Mouse (Mus musculus) forebrain, embryonic 10.5 days (tissue): ENCODE measurements at regions not wholly inside any gene's neighbourhood (a gene's known extent, or its start where the extent isn't known, plus 50 kb on each side); places are given as distances from the start of the nearest gene placed in this dataset.

Source experiments
- DNase-seq: peaks from one replicate; pipeline ENCODE4 v3.0.0-alpha.2; 2017; ENCODE audit warnings: low spot score; ENCODE audit errors: extremely low spot score
- H3K27ac ChIP-seq: fragments of 300-500 bp; sonication (generic); 2 replicates; pipeline ENCODE4 v1.5.1; 2016; ENCODE audit warnings: mild to moderate bottlenecking
- H3K27me3 ChIP-seq: fragments of 300-500 bp; sonication (generic); 2 replicates; pipeline ENCODE4 v1.6.1; 2016; ENCODE audit warnings: mild to moderate bottlenecking; ENCODE audit not compliant: poor library complexity, severe bottlenecking
- H3K36me3 ChIP-seq: fragments of 300-500 bp; sonication (generic); replicated peaks from 2 replicates; pipeline ENCODE4 v1.6.1; 2016; ENCODE audit warnings: mild to moderate bottlenecking, moderate library complexity
- H3K4me1 ChIP-seq: fragments of 300-500 bp; sonication (generic); 2 replicates; pipeline ENCODE4 v1.6.1; 2016
- H3K4me3 ChIP-seq: fragments of 300-500 bp; sonication (generic); 2 replicates; pipeline ENCODE4 v1.5.1; 2016; ENCODE audit warnings: mild to moderate bottlenecking, moderate library complexity
- H3K9me3 ChIP-seq: fragments of 300-500 bp; sonication (generic); 2 replicates; pipeline ENCODE4 v1.6.1; 2016; ENCODE audit warnings: mild to moderate bottlenecking, moderate library complexity
- WGBS: fragments of 180-500 bp; shearing (Covaris S2); methylation state at CpG from one replicate; pipeline ENCODE4 v1.1.7; 2016; 5-methylcytosine and 5-hydroxymethylcytosine counted together

GRCm38 (mm10) chr1:185104945-185105884 is 98.7 kb upstream of the Rab3gap2 start:
- H3K27ac ChIP-seq, result peak overlapping the region; percentile 60; the same call in 1 of the 2 replicates
- H3K36me3 ChIP-seq, result no peaks in the 10 kb centered on the region
- DNase-seq, result no peak
- H3K9me3 ChIP-seq, result no peaks in the 10 kb centered on the region
- H3K27me3 ChIP-seq, result peaks cover 7% of the 10 kb centered on the region
- WGBS, result 29% methylated on average over 7 of the region's 7 CpGs
- peaks cover 28% of the 10 kb centered on the region for H3K4me1 ChIP-seq
- no peak overlapping the region for H3K4me3 ChIP-seq

GRCm38 (mm10) chr1:185103803-185104202 is 100.1 kb upstream of the Rab3gap2 start:
- H3K27me3 ChIP-seq, result peaks cover 10% of the 10 kb centered on the region
- H3K27ac ChIP-seq, result no peak overlapping the region
- DNase-seq, result no peak
- H3K9me3 ChIP-seq, result no peaks in the 10 kb centered on the region
- WGBS, result 88% methylated on average over 4 of the region's 4 CpGs
- no peak overlapping the region for H3K4me3 ChIP-seq
- H3K36me3 ChIP-seq, result no peaks in the 10 kb centered on the region
- H3K4me1 ChIP-seq, result peaks cover 42% of the 10 kb centered on the region

- H3K27me3 ChIP-seq, result peaks cover 21% of the 10 kb centered on the region
- H3K4me1 ChIP-seq, result peaks cover 36% of the 10 kb centered on the region
- DNase-seq, result peak; percentile 29
- H3K27ac ChIP-seq, result peak overlapping the region; percentile 77
- H3K36me3 ChIP-seq, result no peaks in the 10 kb centered on the region
- H3K9me3 ChIP-seq, result no peaks in the 10 kb centered on the region
- WGBS, result 8% methylated on average over 18 of the region's 18 CpGs
- peak overlapping the region; percentile 30 for H3K4me3 ChIP-seq
Observed at GRCm38 (mm10) chr1:185098975-185099958, 99.9 kb upstream of the Mark1 start.

- H3K9me3 ChIP-seq, result no peaks in the 10 kb centered on the region
- peak overlapping the region; percentile 30; the same call in 1 of the 2 replicates for H3K4me3 ChIP-seq
- H3K27me3 ChIP-seq, result peaks cover 21% of the 10 kb centered on the region
- no peaks in the 10 kb centered on the region for H3K36me3 ChIP-seq
- DNase-seq, result no peak
- WGBS, result 3% methylated on average over 17 of the region's 17 CpGs
- peak overlapping the region; percentile 77 for H3K27ac ChIP-seq
- H3K4me1 ChIP-seq, result peaks cover 36% of the 10 kb centered on the region
Observed at GRCm38 (mm10) chr1:185098195-185098974, 99.0 kb upstream of the Mark1 start.

GRCm38 (mm10) chr1:185096741-185097140 is 97.4 kb upstream of the Mark1 start:
- H3K27ac ChIP-seq, result no peak overlapping the region
- WGBS, result 88% methylated on average over 4 of the region's 4 CpGs
- H3K36me3 ChIP-seq, result no peaks in the 10 kb centered on the region

GRCm38 (mm10) chr1:185092757-185093156 is 93.4 kb upstream of the Mark1 start:
- no peak for DNase-seq
- H3K36me3 ChIP-seq, result no peaks in the 10 kb centered on the region
- peaks cover 11% of the 10 kb centered on the region for H3K4me1 ChIP-seq
- no peak overlapping the region for H3K4me3 ChIP-seq
- no peak overlapping the region for H3K27ac ChIP-seq
- no peaks in the 10 kb centered on the region for H3K9me3 ChIP-seq
- 88% methylated on average over 5 of the region's 5 CpGs for WGBS
- peaks cover 9% of the 10 kb centered on the region for H3K27me3 ChIP-seq

More at GRCm38 (mm10) chr1:185096741-185097140, 97.4 kb upstream of the Mark1 start:
- Histone ChIP-seq H3K4me1 (peaks cover 39% of the 10 kb centered on the region), H3K27me3 (peaks cover 21% of the 10 kb centered on the region), H3K4me3 (no peak overlapping the region), H3K9me3 (no peaks in the 10 kb centered on the region)
- no peak for DNase-seq

GRCm38 (mm10) chr1:185091816-185092558 is 92.6 kb upstream of the Mark1 start:
- DNase-seq, result no peak
- no peak overlapping the region for H3K4me3 ChIP-seq
- H3K4me1 ChIP-seq, result 0 out of 2 replicates have a peak, but pooled peaks cover 8% of the 10 kb centered on the region
- no peaks in the 10 kb centered on the region for H3K36me3 ChIP-seq
- WGBS, result 70% methylated on average over 21 of the region's 21 CpGs
- H3K27me3 ChIP-seq, result peaks cover under 1% of the 10 kb centered on the region; the same call in 1 of the 2 replicates
- H3K9me3 ChIP-seq, result no peaks in the 10 kb centered on the region
- no peak overlapping the region; the same call in 1 of the 2 replicates for H3K27ac ChIP-seq

GRCm38 (mm10) chr1:185089196-185089595 is 89.8 kb upstream of the Mark1 start:
- no peak overlapping the region for H3K4me3 ChIP-seq
- H3K9me3 ChIP-seq, result no peaks in the 10 kb centered on the region
- no peak overlapping the region for H3K27ac ChIP-seq
- H3K4me1 ChIP-seq, result 0 out of 2 replicates have a peak, but pooled peaks cover 6% of the 10 kb centered on the region
- WGBS, result 84% methylated on average over 2 of the region's 2 CpGs
- no peak for DNase-seq
- H3K27me3 ChIP-seq, result no peaks in the 10 kb centered on the region
- no peaks in the 10 kb centered on the region for H3K36me3 ChIP-seq

GRCm38 (mm10) chr1:185083191-185083590 is 83.8 kb upstream of the Mark1 start:
- no peak overlapping the region for H3K4me3 ChIP-seq
- no peaks in the 10 kb centered on the region for H3K27me3 ChIP-seq
- DNase-seq, result no peak
- H3K27ac ChIP-seq, result no peak overlapping the region
- WGBS, result 79% methylated on average over 5 of the region's 5 CpGs
- H3K4me1 ChIP-seq, result peaks cover 13% of the 10 kb centered on the region
- no peaks in the 10 kb centered on the region for H3K36me3 ChIP-seq
- no peaks in the 10 kb centered on the region for H3K9me3 ChIP-seq

- no peaks in the 10 kb centered on the region for H3K36me3 ChIP-seq
- no peak for DNase-seq
- peak overlapping the region; percentile 40; the same call in 1 of the 2 replicates for H3K27ac ChIP-seq
- no peaks in the 10 kb centered on the region for H3K27me3 ChIP-seq
- H3K4me3 ChIP-seq, result no peak overlapping the region
- H3K4me1 ChIP-seq, result peaks cover 13% of the 10 kb centered on the region
- 34% methylated on average over 3 of the region's 3 CpGs for WGBS
- H3K9me3 ChIP-seq, result no peaks in the 10 kb centered on the region
Observed at GRCm38 (mm10) chr1:185080118-185080517, 80.7 kb upstream of the Mark1 start.

GRCm38 (mm10) chr1:185079331-185079880 is 80.0 kb upstream of the Mark1 start:
- H3K27ac ChIP-seq, result peak overlapping the region; percentile 40; the same call in 1 of the 2 replicates
- H3K4me1 ChIP-seq, result peaks cover 13% of the 10 kb centered on the region
- 49% methylated on average over 5 of the region's 5 CpGs for WGBS
- H3K27me3 ChIP-seq, result no peaks in the 10 kb centered on the region
- no peaks in the 10 kb centered on the region for H3K36me3 ChIP-seq
- no peak overlapping the region for H3K4me3 ChIP-seq
- DNase-seq, result no peak
- H3K9me3 ChIP-seq, result no peaks in the 10 kb centered on the region
